Mouse (Mus musculus): ENCODE data around the gene Tcaf2. TPM values are rescaled to one million over a fixed set of nuclear protein-coding genes. Genes with fewer than 3 reads are reported as not detected.

The Tcaf2 gene
- polyA plus RNA-seq, 1 experiment, result not detected

GRCm38 (mm10) chr6:42578678-42579077 lies 66.4 kb downstream of the Tcaf2 start:
- Histone ChIP-seq H3K4me1 (ENCODE audit: control insufficient read depth, insufficient read depth, low read length) (no peaks in the 10 kb centered on the region), H3K27ac (ENCODE audit: insufficient read depth, low read depth, low read length) (no peak overlapping the region), H3K4me3 (ENCODE audit: insufficient read depth, low read length) (no peak overlapping the region)
- TF ChIP-seq CTCF (IDR thresholded peaks at IDR 0.05; ENCODE audit: low read depth, low read length) (no peak), POLR2A (IDR thresholded peaks at IDR 0.05; ENCODE audit: borderline replicate concordance, low read depth, low read length) (no peak)

GRCm38 (mm10) chr6:42577433-42577832 lies 67.6 kb downstream of the Tcaf2 start:
- Histone ChIP-seq H3K27ac (ENCODE audit: insufficient read depth, low read depth, low read length) (no peak overlapping the region), H3K4me3 (ENCODE audit: insufficient read depth, low read length) (no peak overlapping the region), H3K4me1 (ENCODE audit: control insufficient read depth, insufficient read depth, low read length) (no peaks in the 10 kb centered on the region)
- TF ChIP-seq CTCF (IDR thresholded peaks at IDR 0.05; ENCODE audit: low read depth, low read length) (no peak), POLR2A (IDR thresholded peaks at IDR 0.05; ENCODE audit: borderline replicate concordance, low read depth, low read length) (no peak)

Other genes starting within 250 kb of the Tcaf2 start
- not detected in 2 replicates for gene Tas2r143, start 245.0 kb downstream of the Tcaf2 start, polyA plus RNA-seq (2012; ENCODE audit: insufficient read depth, insufficient read length, missing spikeins)
- not detected in 2 replicates for gene Tas2r135, start 239.8 kb downstream of the Tcaf2 start, polyA plus RNA-seq (2012; ENCODE audit: insufficient read depth, insufficient read length, missing spikeins)
- gene Tas2r126, start 210.7 kb downstream of the Tcaf2 start, polyA plus RNA-seq (2012; ENCODE audit: insufficient read depth, insufficient read length, missing spikeins), result not detected in 2 replicates
- gene Olfr458, start 180.1 kb downstream of the Tcaf2 start, polyA plus RNA-seq (2012; ENCODE audit: insufficient read depth, insufficient read length, missing spikeins), result not detected in 2 replicates
- gene Olfr457, start 168.9 kb downstream of the Tcaf2 start, polyA plus RNA-seq (2012; ENCODE audit: insufficient read depth, insufficient read length, missing spikeins), result not detected in 2 replicates
- gene Olfr456, start 158.0 kb downstream of the Tcaf2 start, polyA plus RNA-seq (2012; ENCODE audit: insufficient read depth, insufficient read length, missing spikeins), result not detected in 2 replicates
- gene Olfr455, start 97.7 kb downstream of the Tcaf2 start, polyA plus RNA-seq (2012; ENCODE audit: insufficient read depth, insufficient read length, missing spikeins), result not detected in 2 replicates
- gene Tcaf3, start 47.6 kb downstream of the Tcaf2 start, polyA plus RNA-seq (2012; ENCODE audit: insufficient read depth, insufficient read length, missing spikeins), result not detected in 2 replicates
- gene Tcaf1, start 64.8 kb upstream of the Tcaf2 start, polyA plus RNA-seq (2012; ENCODE audit: insufficient read depth, insufficient read length, missing spikeins), result 1.4 and 1.8 TPM in 2 replicates
- gene Olfr453, start 94.1 kb upstream of the Tcaf2 start, polyA plus RNA-seq (2012; ENCODE audit: insufficient read depth, insufficient read length, missing spikeins), result not detected in 2 replicates
- not detected in 2 replicates for gene Olfr38, start 111.2 kb upstream of the Tcaf2 start, polyA plus RNA-seq (2012; ENCODE audit: insufficient read depth, insufficient read length, missing spikeins)
- not detected in 2 replicates for gene Olfr452, start 139.8 kb upstream of the Tcaf2 start, polyA plus RNA-seq (2012; ENCODE audit: insufficient read depth, insufficient read length, missing spikeins)
- not detected in 2 replicates for gene Olfr450, start 166.7 kb upstream of the Tcaf2 start, polyA plus RNA-seq (2012; ENCODE audit: insufficient read depth, insufficient read length, missing spikeins)
- not detected in 2 replicates for gene Olfr449, start 189.1 kb upstream of the Tcaf2 start, polyA plus RNA-seq (2012; ENCODE audit: insufficient read depth, insufficient read length, missing spikeins)
- not detected in 2 replicates for gene Olfr448, start 245.2 kb upstream of the Tcaf2 start, polyA plus RNA-seq (2012; ENCODE audit: insufficient read depth, insufficient read length, missing spikeins)